Mouse (Mus musculus): ENCODE measurements around the gene Eif4e2. TPM values are rescaled to one million over a fixed set of nuclear protein-coding genes. Genes with fewer than 3 reads are reported as not detected.
A peak's percentile ranks its signal among the peaks of the same experiment; 100 is the strongest.

Eif4e2 gene
- polyA plus RNA-seq, 1 experiment from 2014 or later = 167 TPM

DNA sequence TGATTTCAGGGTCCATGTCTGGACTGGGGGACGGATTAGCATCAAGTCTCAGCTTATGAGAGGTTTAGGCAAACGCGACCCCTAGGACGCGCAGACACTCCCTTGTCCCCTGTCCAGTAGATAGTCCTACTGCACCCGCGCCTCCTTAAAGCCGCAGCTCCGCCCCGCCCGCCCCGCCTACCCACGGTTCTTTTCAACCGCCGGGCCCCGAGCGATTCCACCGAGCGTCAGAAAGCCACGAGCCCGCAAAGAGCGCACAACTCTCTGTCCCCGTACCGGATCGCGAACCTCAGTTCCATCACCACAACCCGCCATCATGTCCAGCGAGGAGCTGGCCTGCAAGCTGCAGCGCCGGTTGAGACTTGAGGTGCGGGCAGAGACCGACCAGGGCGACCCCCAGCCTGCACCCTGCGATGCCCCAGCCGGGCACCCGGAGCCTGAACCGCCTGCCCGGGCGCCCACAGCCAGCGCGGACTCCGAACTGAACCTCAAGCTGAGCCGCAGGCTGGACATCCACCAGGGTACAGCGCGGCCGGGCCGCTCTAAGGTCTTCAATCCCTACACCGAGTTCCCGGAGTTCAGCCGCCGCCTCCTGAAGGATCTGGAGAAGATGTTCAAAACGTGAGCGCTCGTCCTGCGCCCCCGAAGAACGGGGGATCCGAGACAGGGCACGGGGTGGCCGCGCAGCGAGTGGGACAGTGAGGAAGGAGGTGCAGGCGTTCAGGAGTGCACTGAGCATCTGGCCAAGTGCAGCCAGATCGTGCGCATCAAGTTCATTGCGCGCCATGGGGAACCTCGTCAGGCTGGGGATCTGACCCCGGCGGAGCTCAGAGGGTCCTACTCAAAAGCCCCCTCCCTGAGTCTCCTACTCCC lies 50.7 kb downstream of the Eif4e2 start, which contains the start of gene Efhd1:
Gene Efhd1 (plus strand): TSS at position 230 of the 873 bp plus-strand sequence.
- WGBS = under 1% methylated on average over 70 of the region's 70 CpGs
- no peaks in the 10 kb centered on the region for H3K9me3 ChIP-seq
- H3K4me2 ChIP-seq = peak within 1 kb of the TSS; percentile 98
- H3K9ac ChIP-seq = peak within 1 kb of the TSS; percentile 65
- H3K4me1 ChIP-seq = peaks cover 21% of the 10 kb centered on the region
- H3K27me3 ChIP-seq = peaks cover 89% of the 10 kb centered on the region
- no peak within 1 kb of the TSS for H3K27ac ChIP-seq
- H3K4me3 ChIP-seq = peak within 1 kb of the TSS; percentile 54
- H3K36me3 ChIP-seq = no peaks in the 10 kb centered on the region
- ATAC-seq (ENCODE audit: insufficient number of reproducible peaks, insufficient read depth, low FRiP score, low TSS enrichment, low read depth) = peak; percentile 32; the same call in 1 of the 2 replicates

DNA sequence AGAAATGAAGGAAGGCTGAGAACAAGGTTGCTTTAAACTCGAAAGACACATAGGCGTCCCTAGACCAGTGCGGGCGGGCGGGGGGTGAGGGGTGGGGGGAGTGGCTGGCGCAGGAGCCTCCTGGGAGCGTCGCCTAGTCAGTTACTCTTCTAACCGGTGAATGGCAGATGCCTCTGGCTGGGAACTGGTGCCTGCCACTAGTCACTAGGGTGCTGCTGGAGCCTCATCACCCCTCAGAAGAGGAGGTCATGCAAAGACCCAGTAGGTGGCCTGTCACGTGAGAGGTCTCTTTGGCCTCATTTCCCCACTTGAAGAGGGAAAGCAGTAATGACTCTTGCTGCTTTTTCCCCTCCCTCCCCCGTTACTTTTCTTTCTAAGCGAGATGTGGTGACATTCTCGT lies 51.5 kb downstream of the Eif4e2 start:
- H3K4me2 ChIP-seq = peak overlapping the region; percentile 98
- peak overlapping the region; percentile 54 for H3K4me3 ChIP-seq
- WGBS = 1% methylated on average over 13 of the region's 13 CpGs
- no peak overlapping the region for H3K9ac ChIP-seq
- no peaks in the 10 kb centered on the region for H3K9me3 ChIP-seq
- H3K4me1 ChIP-seq = peaks cover 26% of the 10 kb centered on the region
- no peak for ATAC-seq (ENCODE audit: insufficient number of reproducible peaks, insufficient read depth, low FRiP score, low TSS enrichment, low read depth)
- no peaks in the 10 kb centered on the region for H3K36me3 ChIP-seq
- peaks cover 82% of the 10 kb centered on the region for H3K27me3 ChIP-seq
- H3K27ac ChIP-seq = no peak overlapping the region

DNA sequence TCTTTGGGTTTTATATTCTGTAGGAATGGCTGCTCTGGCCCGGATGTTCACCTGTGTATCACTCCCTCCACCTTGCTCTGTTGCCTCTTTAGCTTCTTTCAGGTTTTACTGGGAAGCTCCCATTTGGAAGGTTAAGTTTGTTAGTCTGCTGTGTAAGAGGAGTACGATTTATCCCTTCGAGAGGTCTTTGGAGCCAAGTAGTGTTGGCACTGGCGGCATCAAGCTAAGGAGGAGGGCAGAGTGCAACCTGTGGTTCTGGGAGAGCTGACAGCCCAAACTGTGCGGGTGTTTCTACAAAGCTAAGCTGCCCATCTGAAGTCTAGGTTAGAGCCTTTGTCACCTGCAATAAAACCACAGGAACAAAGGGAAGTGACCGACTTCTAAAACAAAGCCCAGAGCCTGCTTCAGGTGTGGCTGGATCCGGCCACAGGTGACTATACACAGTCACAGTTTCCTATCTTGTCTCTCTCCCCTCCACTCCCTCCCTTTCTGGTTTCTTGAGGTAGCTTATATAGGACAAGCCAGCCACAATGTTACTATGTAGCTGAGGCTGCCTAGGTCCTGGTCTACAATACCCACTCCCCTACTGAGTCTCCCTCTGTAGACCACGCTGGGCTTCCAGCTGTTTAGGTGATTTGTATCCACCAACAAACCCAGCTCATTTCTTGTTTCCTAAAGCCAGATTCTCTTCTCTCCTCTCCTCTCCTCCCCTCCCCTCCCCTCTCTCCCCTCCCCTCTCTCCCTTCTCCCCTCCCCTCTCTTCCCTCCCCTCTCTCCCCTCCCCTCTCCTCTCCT lies 52.8 kb downstream of the Eif4e2 start:
- Histone ChIP-seq H3K9ac (no peak overlapping the region), H3K27me3 (peaks cover 70% of the 10 kb centered on the region), H3K9me3 (no peaks in the 10 kb centered on the region), H3K27ac (no peak overlapping the region), H3K4me1 (peaks cover 39% of the 10 kb centered on the region), H3K4me3 (no peak overlapping the region), H3K36me3 (no peaks in the 10 kb centered on the region), H3K4me2 (no peak overlapping the region)
- ATAC-seq (ENCODE audit: insufficient number of reproducible peaks, insufficient read depth, low FRiP score, low TSS enrichment, low read depth) = no peak
- 29% methylated on average over 8 of the region's 8 CpGs for WGBS

DNA sequence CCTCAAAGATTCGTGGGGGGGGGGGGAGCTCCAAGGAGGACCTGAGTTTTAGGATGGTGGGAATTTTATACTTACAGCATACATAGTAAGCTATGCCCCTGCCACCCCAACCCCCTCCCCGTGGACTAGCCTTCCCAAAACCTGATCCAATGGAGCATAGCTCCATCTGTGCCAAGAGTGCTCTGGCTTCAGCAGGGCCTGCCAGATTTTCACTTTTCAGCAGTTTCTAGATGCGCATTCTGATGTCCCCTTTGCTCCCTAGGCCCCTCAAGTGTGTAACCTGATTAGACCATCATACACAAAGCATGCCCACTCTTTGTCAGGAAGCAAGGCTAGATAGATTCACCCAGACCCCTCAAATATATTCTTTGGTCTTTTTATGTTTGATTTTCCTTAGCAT lies 56.5 kb downstream of the Eif4e2 start:
- Histone ChIP-seq H3K9ac (0 out of 2 replicates have a peak overlapping the region, but pooled peaks have one; percentile 17), H3K27me3 (peaks cover 32% of the 10 kb centered on the region), H3K4me3 (no peak overlapping the region), H3K36me3 (no peaks in the 10 kb centered on the region), H3K4me2 (peak overlapping the region; percentile 46), H3K4me1 (peaks cover 38% of the 10 kb centered on the region), H3K9me3 (no peaks in the 10 kb centered on the region), H3K27ac (peak overlapping the region; percentile 82)
- WGBS = 28% methylated on average over 3 of the region's 3 CpGs
- peak; percentile 44; the same call in 1 of the 2 replicates for ATAC-seq (ENCODE audit: insufficient number of reproducible peaks, insufficient read depth, low FRiP score, low TSS enrichment, low read depth)

DNA sequence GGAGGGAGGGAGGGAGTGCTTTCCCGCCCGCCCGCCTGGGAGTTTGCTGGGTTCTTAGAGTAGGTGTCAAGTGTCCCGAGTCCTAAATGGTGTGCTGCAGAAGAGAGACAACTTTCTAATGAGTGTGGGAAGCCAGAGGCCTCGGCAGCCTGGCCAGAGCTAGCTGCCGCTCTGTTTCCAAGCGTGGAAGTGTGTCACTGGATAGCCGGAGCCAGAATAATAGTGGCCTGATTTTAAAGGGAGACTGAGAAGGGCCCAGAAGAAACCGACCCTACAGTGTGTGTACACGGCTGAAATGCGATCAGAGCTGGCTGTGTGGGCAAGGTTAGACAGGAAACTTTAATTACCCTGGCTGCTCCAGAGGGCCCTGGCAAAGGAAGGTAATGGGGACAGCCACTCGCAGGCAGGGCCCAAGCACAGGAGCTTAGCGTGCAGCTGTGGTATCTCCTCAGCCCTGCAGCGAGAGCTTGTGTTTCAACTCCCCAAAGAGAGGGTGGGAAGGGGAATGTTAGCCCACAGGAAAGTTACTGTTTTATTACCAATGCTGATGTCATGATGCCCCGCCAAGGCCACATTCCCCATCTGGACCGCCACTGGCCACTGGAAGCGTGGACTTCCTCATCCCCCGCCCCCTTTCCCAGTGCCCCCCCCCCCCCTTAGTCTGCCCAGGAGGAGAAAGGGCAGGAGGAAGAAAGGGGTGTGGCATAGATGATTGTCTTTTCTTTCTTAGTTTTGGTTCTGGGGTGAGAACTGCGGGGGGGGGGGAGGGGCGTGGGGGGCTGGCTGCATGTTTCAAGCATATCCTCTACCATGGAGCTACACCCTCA lies 57.1 kb downstream of the Eif4e2 start:
- Histone ChIP-seq H3K4me3 (no peak overlapping the region), H3K4me2 (peak overlapping the region; percentile 46)

DNA sequence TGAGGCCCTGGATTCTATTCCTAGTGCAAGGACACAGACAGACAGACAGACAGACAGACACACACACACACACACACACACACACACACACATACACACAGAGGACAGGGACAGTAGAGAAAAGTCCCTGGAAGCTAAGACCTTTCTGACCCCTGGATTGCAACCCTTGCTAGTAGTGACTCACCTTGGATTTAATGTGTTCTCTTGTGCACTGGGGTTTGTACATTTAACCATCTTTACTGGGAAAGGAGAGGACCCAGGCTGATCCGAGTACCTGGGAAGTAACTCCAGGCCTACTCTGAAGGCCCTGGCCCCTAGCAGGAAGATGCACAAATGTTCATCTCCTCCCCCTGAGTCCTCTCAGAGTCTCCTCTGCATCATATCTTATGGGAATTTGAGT lies 57.9 kb downstream of the Eif4e2 start:
- peaks cover 35% of the 10 kb centered on the region for H3K4me1 ChIP-seq
- H3K9ac ChIP-seq = no peak overlapping the region
- no peaks in the 10 kb centered on the region for H3K36me3 ChIP-seq
- peaks cover 18% of the 10 kb centered on the region for H3K27me3 ChIP-seq
- H3K9me3 ChIP-seq = no peaks in the 10 kb centered on the region
- no peak for ATAC-seq (ENCODE audit: insufficient number of reproducible peaks, insufficient read depth, low FRiP score, low TSS enrichment, low read depth)
- peak overlapping the region; percentile 46 for H3K4me2 ChIP-seq
- 66% methylated on average over 1 of the region's 1 CpGs for WGBS
- peak overlapping the region; percentile 82 for H3K27ac ChIP-seq
- H3K4me3 ChIP-seq = no peak overlapping the region

More for the DNA sequence above, 57.1 kb downstream of the Eif4e2 start:
- WGBS = 5% methylated on average over 20 of the region's 20 CpGs
- Histone ChIP-seq H3K9me3 (no peaks in the 10 kb centered on the region), H3K4me1 (peaks cover 35% of the 10 kb centered on the region), H3K9ac (peak overlapping the region; percentile 17; the same call in 1 of the 2 replicates), H3K27me3 (peaks cover 26% of the 10 kb centered on the region), H3K27ac (peak overlapping the region; percentile 82), H3K36me3 (no peaks in the 10 kb centered on the region)
- peak; percentile 65; the same call in 1 of the 2 replicates for ATAC-seq (ENCODE audit: insufficient number of reproducible peaks, insufficient read depth, low FRiP score, low TSS enrichment, low read depth)

DNA sequence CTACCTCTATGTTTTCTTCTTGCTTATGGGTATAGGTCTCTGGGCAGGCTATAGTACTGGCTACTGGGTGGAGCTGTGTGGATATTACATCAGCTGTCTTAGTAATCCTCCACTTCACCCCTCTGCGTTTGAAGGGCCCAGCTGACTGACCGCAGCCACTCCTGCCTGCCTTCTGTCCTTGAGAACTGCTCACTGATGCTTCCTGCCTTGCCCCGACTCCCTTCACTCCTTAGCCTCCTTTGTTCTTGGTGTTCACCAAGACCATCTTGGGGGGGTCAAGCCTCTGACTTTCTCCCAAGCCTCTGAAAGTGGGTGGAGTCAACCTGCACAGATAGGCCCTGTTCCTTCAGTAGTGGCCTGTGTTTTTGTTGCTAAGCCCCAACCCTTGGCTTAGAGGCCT lies 58.7 kb downstream of the Eif4e2 start:
- Histone ChIP-seq H3K9me3 (no peaks in the 10 kb centered on the region), H3K4me1 (peaks cover 35% of the 10 kb centered on the region), H3K4me3 (no peak overlapping the region), H3K27ac (no peak overlapping the region), H3K4me2 (no peak overlapping the region), H3K9ac (no peak overlapping the region), H3K27me3 (peaks cover 14% of the 10 kb centered on the region), H3K36me3 (no peaks in the 10 kb centered on the region)
- WGBS = 64% methylated on average over 3 of the region's 3 CpGs
- ATAC-seq (ENCODE audit: insufficient number of reproducible peaks, insufficient read depth, low FRiP score, low TSS enrichment, low read depth) = no peak

DNA sequence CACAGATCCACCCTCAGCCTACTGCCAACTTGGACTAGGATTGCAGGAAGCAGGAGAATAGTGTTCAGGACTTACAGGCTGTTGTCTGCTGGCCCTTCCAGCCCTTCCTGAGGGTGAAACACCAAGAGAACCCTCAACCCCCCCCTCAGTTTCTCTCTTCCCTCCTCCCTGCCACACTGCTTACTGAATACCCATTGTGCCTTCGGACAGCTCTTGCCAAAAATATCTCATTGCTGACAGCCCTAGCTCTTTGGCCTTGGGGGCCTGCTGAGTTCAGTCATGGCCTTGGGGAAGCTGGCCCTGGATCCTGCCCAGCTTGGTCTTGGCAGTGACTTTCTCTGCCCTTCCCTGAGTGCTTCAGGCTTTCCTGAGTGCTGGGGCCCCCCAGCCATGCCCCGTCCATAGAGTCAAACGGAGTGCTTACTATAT lies 59.8 kb downstream of the Eif4e2 start:
- Histone ChIP-seq H3K4me1 (peaks cover 35% of the 10 kb centered on the region), H3K4me2 (no peak overlapping the region), H3K9ac (no peak overlapping the region), H3K9me3 (no peaks in the 10 kb centered on the region), H3K36me3 (no peaks in the 10 kb centered on the region), H3K4me3 (no peak overlapping the region), H3K27ac (no peak overlapping the region), H3K27me3 (peaks cover 4% of the 10 kb centered on the region)
- 56% methylated on average over 3 of the region's 3 CpGs for WGBS
- no peak for ATAC-seq (ENCODE audit: insufficient number of reproducible peaks, insufficient read depth, low FRiP score, low TSS enrichment, low read depth)

DNA sequence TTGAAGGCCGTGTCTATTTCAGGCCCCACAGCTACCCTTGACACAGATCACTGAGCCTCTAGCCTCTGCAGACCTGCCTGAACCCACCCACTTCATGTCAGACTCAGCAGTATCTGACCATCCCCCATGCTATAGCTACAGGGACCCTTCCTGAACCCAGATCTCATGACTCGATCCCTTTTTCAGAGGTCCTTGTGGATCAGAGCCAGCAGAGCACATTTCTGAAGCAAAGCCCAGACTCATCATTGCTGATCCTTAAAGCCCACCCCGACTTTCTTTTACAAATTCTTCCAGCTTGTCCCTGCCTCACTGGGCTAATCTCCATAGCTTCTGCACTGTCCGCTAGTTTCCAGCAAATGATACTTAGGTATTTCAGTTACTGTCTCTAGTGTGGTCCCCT lies 60.4 kb downstream of the Eif4e2 start:
- Histone ChIP-seq H3K9me3 (no peaks in the 10 kb centered on the region), H3K9ac (no peak overlapping the region), H3K4me1 (peaks cover 35% of the 10 kb centered on the region), H3K4me3 (no peak overlapping the region), H3K27me3 (no peaks in the 10 kb centered on the region), H3K4me2 (no peak overlapping the region), H3K36me3 (no peaks in the 10 kb centered on the region), H3K27ac (no peak overlapping the region)
- no peak for ATAC-seq (ENCODE audit: insufficient number of reproducible peaks, insufficient read depth, low FRiP score, low TSS enrichment, low read depth)
- WGBS = 76% methylated on average over 4 of the region's 4 CpGs

DNA sequence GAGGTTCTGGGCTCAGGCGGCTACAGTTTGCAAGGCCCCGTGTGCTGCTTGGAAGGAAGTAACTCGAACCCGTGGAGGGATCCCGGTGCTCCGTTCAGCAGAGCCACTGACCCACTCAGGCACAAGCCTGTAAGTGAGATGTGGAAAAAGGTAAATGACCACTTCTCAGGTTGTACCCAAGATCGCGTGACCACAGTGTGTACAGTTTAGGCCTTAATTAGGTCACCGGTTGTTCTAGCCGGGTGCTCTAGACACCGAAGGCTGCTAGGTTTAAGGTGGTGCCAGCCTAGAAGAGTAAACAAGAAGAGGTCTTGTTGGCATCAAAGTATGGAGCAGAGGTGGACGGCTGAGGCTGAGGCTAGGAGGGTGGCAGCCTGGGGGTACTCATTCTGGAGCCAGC lies 61.4 kb downstream of the Eif4e2 start:
- Histone ChIP-seq H3K4me2 (no peak overlapping the region), H3K9ac (no peak overlapping the region), H3K27me3 (no peaks in the 10 kb centered on the region), H3K4me3 (no peak overlapping the region), H3K4me1 (peaks cover 31% of the 10 kb centered on the region), H3K27ac (no peak overlapping the region), H3K9me3 (no peaks in the 10 kb centered on the region), H3K36me3 (no peaks in the 10 kb centered on the region)
- 83% methylated on average over 12 of the region's 12 CpGs for WGBS
- ATAC-seq (ENCODE audit: insufficient number of reproducible peaks, insufficient read depth, low FRiP score, low TSS enrichment, low read depth) = no peak

DNA sequence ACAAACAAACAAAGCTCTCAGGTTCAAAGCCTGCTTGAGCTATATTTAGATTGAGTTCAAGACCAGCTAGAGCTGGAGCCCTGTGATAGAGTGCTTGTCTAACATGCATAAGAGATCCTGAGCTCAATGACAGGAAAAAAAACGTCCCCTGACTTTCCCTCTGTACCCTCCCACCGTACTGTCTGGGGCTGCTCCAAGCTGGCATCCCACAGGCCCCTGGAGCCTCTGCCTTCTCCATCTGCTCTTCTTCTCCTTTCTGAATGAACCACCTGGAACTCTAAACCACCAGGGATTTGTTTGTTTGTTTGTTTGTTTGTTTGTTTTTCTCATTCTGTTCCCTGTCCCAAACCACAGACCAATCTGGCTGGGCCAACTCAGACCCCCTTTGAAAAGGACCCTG lies 62.3 kb downstream of the Eif4e2 start:
- Histone ChIP-seq H3K9ac (no peak overlapping the region), H3K36me3 (no peaks in the 10 kb centered on the region), H3K27me3 (no peaks in the 10 kb centered on the region), H3K4me1 (peaks cover 22% of the 10 kb centered on the region), H3K27ac (no peak overlapping the region), H3K4me2 (no peak overlapping the region), H3K4me3 (no peak overlapping the region), H3K9me3 (no peaks in the 10 kb centered on the region)
- ATAC-seq (ENCODE audit: insufficient number of reproducible peaks, insufficient read depth, low FRiP score, low TSS enrichment, low read depth) = no peak
- 63% methylated on average over 2 of the region's 2 CpGs for WGBS
